Mouse (Mus musculus): ENCODE measurements at regions not wholly inside any gene's neighbourhood (a gene's known extent, or its start where the extent isn't known, plus 50 kb on each side); places are given as distances from the start of the nearest gene placed in this dataset.
A peak's percentile ranks its signal among the peaks of the same experiment; 100 is the strongest.

DNA sequence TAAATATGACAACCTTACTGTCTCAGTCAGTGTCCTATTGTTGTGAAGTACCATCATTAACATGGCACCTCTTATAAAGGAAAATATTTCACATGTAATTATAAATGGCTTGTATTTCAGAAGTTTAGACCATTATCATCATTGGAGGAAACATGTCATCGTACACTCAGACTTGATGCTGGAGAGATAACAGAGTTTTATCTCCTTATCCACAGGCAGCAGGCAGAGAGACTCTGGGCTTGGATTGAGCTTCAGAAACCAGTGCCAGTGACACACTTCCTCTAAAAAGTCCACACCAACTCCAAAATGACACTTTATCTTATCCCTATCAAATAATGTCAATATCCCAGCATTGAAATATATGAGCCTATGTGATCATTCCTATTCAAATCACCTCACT lies 1148.3 kb downstream of the Brinp3 start:
- Histone ChIP-seq H3K27ac (ENCODE audit: control insufficient read depth, low read depth, low read length) (no peak overlapping the region), H3K36me3 (ENCODE audit: control insufficient read depth in 1 of 2, insufficient read depth in 2 of 2, low read length in 2 of 2) (no peaks in the 10 kb centered on the region), H3K9me3 (replicated peaks; ENCODE audit: insufficient read depth, low read length) (no peaks in the 10 kb centered on the region), H3K27me3 (ENCODE audit: control insufficient read depth in 1 of 2, insufficient read depth in 2 of 2, low read length in 2 of 2) (no peaks in the 10 kb centered on the region), H3K9ac (ENCODE audit: control insufficient read depth, low read depth, low read length, poor library complexity, severe bottlenecking) (no peak overlapping the region), H3K4me1 (ENCODE audit: control insufficient read depth in 1 of 2, insufficient read depth in 2 of 2, low read length in 2 of 2) (no peaks in the 10 kb centered on the region), H3K4me3 (ENCODE audit: control insufficient read depth in 1 of 2, insufficient read depth in 1 of 2, low read depth in 2 of 2, low read length in 2 of 2) (no peak overlapping the region), H3K79me2 (ENCODE audit: control insufficient read depth, insufficient read depth, low read length, poor library complexity) (no peaks in the 10 kb centered on the region)
- TF ChIP-seq GATA1 (IDR thresholded peaks at IDR 0.05; ENCODE audit: low read depth, low read length) (peak; percentile 84), TCF12 (IDR thresholded peaks at IDR 0.05; ENCODE audit: low read depth, low read length) (peak; percentile 74; the same call in 1 of the 2 replicates), RCOR1 (IDR thresholded peaks at IDR 0.05; ENCODE audit: low read depth, low read length) (peak; percentile 80), UBTF (IDR thresholded peaks at IDR 0.05; ENCODE audit: borderline replicate concordance, insufficient read depth, low read depth, low read length) (no peak), CTCF (IDR thresholded peaks at IDR 0.05 in 2 of 3, conservative IDR thresholded peaks at IDR 0.05 in 1 of 3; ENCODE audit: control insufficient read depth in 1 of 3, insufficient read depth in 1 of 3, low read depth in 2 of 3, low read length in 3 of 3, poor library complexity in 1 of 3, severe bottlenecking in 1 of 3) (no peak), USF2 (IDR thresholded peaks at IDR 0.05; ENCODE audit: borderline replicate concordance in 1 of 2, insufficient read depth in 1 of 2, low read depth in 1 of 2, low read length in 2 of 2) (no peak), MYC (IDR thresholded peaks at IDR 0.05; ENCODE audit: low read depth, low read length) (no peak), EP300 (IDR thresholded peaks at IDR 0.05; ENCODE audit: low read depth in 1 of 2, low read length in 2 of 2) (peak; percentile 67 to 77)
- peak; percentile 18 for DNase-seq (ENCODE audit: low read depth, low spot score)
